Mouse (Mus musculus) embryonic facial prominence, embryonic 15.5 days (tissue): ENCODE data around the gene Snx11. TPM values are rescaled to one million over a fixed set of nuclear protein-coding genes. Genes with fewer than 3 reads are reported as not detected.
"Not testable (repeated sequence)": the region's sequence is repeated elsewhere in the genome, so short reads cannot be mapped to it uniquely, and the experiment has no call there.

Experiments used
- ATAC-seq: fragments of 200-750 bp; cut with Nextera tagmentation; 2 replicates; pipeline ENCODE4 v1.8.0; 2017; ENCODE audit warnings: low read depth, moderate TSS enrichment; ENCODE audit not compliant: insufficient number of reproducible peaks, low FRiP score, low TSS enrichment
- H3K27ac ChIP-seq: fragments of 300-500 bp; sonication (generic); replicated peaks from 2 replicates; pipeline ENCODE4 v1.5.1; 2015; ENCODE audit warnings: mild to moderate bottlenecking, inconsistent platforms
- H3K27me3 ChIP-seq: fragments of 300-500 bp; sonication (generic); 2 replicates; pipeline ENCODE4 v1.6.1; 2015; ENCODE audit warnings: inconsistent platforms
- H3K36me3 ChIP-seq: fragments of 300-500 bp; sonication (generic); 2 replicates; pipeline ENCODE4 v1.6.1; 2015; ENCODE audit warnings: mild to moderate bottlenecking, inconsistent platforms
- H3K4me1 ChIP-seq: fragments of 300-500 bp; sonication (generic); 2 replicates; pipeline ENCODE4 v1.6.1; 2015; ENCODE audit warnings: inconsistent platforms
- H3K4me2 ChIP-seq: fragments of 300-500 bp; sonication (generic); replicated peaks from 2 replicates; pipeline ENCODE4 v1.6.1; 2015; ENCODE audit warnings: mild to moderate bottlenecking, inconsistent platforms
- H3K4me3 ChIP-seq: fragments of 300-500 bp; sonication (generic); replicated peaks from 2 replicates; pipeline ENCODE4 v1.5.1; 2015; ENCODE audit warnings: mild to moderate bottlenecking, inconsistent platforms
- H3K9ac ChIP-seq: fragments of 300-500 bp; sonication (generic); 2 replicates; pipeline ENCODE4 v1.6.1; 2015; ENCODE audit warnings: inconsistent platforms
- H3K9me3 ChIP-seq: fragments of 300-500 bp; sonication (generic); replicated peaks from 2 replicates; pipeline ENCODE4 v1.6.1; 2016; ENCODE audit warnings: inconsistent platforms
- WGBS: fragments of 180-500 bp; shearing (Covaris S2); methylation state at CpG from one replicate; pipeline ENCODE4 v1.1.7; 2015; 5-methylcytosine and 5-hydroxymethylcytosine counted together
- polyA plus RNA-seq: library from polyadenylated mRNA; unstranded; fragments of >200 nt; fragmentation: Nextera tagmentation; extraction: Ambion mirVana; gene quantifications from 2 replicates; pipeline ENCODE4 v1.2.1, GENCODE M21; 2015

Snx11 gene
- polyA plus RNA-seq, 1 experiment from 2014 or later, result 23.8 TPM

DNA sequence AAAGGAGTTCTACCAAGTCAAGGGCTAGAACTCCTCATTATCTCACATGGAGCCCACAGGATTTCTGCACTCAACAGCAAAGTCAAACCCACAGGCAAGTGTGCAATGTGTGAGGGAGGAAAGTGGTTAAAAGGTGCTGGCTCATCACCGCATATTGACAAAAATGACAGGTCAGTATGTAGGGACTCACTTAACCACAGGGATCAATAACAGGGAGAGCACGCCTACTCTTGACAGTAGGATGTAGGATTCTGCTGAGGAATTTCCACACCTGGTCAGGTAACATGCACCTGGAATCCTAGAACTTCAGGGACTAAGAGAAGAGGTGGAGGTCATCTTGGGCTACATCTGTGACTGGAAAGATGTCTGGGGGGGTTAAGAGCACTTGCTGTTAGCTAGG lies 38.5 kb upstream of the Snx11 start:
- H3K4me3 ChIP-seq, result no peak overlapping the region
- H3K4me1 ChIP-seq, result no peaks in the 10 kb centered on the region
- H3K9me3 ChIP-seq, result no peaks in the 10 kb centered on the region
- H3K4me2 ChIP-seq, result no peak overlapping the region
- no peak for ATAC-seq
- 97% methylated on average over 2 of the region's 2 CpGs for WGBS
- H3K36me3 ChIP-seq, result peaks cover 78% of the 10 kb centered on the region
- no peak overlapping the region for H3K9ac ChIP-seq
- H3K27me3 ChIP-seq, result no peaks in the 10 kb centered on the region
- no peak overlapping the region for H3K27ac ChIP-seq

DNA sequence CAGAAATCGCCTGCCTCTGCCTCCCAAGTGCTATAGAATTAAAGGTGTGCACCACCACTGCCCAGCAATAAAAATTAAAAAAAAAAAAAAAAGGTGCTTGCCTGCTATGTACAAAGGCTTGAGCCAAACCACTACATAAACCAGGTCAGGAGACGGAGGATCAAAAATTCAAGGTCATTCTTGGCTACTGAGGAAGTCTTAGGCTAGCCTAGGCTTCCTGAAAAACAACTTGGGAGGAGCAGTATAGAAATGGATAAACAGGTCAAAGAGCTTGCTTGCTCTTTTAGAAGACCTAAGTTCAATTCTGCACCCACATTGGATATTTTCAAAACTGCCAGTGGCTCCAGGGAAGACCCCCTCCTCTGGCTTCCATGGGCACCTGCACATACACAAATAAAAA lies 37.1 kb upstream of the Snx11 start:
- no peak overlapping the region for H3K4me2 ChIP-seq
- no peaks in the 10 kb centered on the region for H3K4me1 ChIP-seq
- H3K9me3 ChIP-seq, result no peaks in the 10 kb centered on the region
- no peaks in the 10 kb centered on the region for H3K27me3 ChIP-seq
- H3K9ac ChIP-seq, result no peak overlapping the region
- 85% methylated on average over 2 of the region's 2 CpGs for WGBS
- no peak overlapping the region for H3K4me3 ChIP-seq
- no peak for ATAC-seq
- H3K36me3 ChIP-seq, result peaks cover 77% of the 10 kb centered on the region
- no peak overlapping the region for H3K27ac ChIP-seq

DNA sequence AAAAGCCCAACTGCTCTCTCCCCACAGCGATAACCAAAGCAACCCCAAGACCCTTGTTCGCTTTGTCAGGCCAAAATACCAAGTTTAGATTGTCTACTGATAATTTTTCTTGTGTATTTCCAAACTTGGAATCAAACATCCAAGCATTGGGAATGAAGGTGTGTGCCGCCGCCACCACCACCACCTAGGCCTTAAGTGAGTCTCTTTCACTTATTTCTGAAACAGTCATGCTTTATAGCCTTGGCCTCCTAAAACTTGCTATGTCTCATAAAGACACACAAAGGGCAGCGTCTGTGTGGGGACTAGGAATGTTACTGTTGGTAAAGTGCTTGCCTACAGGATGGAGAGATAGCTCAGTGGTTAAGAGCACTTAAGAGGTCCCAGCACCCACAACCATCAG lies 36.6 kb upstream of the Snx11 start:
- Histone ChIP-seq H3K9me3 (no peaks in the 10 kb centered on the region), H3K9ac (no peak overlapping the region), H3K27ac (no peak overlapping the region), H3K36me3 (peaks cover 77% of the 10 kb centered on the region), H3K4me2 (no peak overlapping the region), H3K4me1 (no peaks in the 10 kb centered on the region), H3K4me3 (no peak overlapping the region), H3K27me3 (no peaks in the 10 kb centered on the region)
- 93% methylated on average over 5 of the region's 5 CpGs for WGBS
- no peak for ATAC-seq

DNA sequence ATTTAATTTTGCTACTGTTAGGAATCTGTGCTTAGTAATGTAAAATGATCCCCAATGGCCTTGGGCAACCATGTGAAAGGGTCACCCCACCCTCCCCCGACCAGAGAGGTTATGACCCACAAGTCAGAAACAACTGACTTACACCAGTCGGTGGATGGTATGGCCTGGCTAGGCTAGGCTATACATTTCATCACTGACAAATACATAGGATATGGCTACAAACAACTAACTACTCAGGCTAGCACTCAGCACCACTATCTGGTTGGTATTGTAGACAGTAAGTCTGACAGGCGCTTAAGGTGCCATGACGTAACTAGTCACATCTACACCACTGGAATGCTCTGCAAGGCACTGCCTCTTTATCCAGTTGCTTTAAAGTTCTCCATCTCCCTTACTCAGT lies 36.1 kb upstream of the Snx11 start:
- Histone ChIP-seq H3K27ac (no peak overlapping the region), H3K36me3 (peaks cover 77% of the 10 kb centered on the region), H3K4me1 (no peaks in the 10 kb centered on the region), H3K9me3 (no peaks in the 10 kb centered on the region), H3K4me2 (no peak overlapping the region), H3K9ac (no peak overlapping the region), H3K4me3 (no peak overlapping the region), H3K27me3 (no peaks in the 10 kb centered on the region)
- 80% methylated on average over 4 of the region's 4 CpGs for WGBS
- no peak for ATAC-seq

DNA sequence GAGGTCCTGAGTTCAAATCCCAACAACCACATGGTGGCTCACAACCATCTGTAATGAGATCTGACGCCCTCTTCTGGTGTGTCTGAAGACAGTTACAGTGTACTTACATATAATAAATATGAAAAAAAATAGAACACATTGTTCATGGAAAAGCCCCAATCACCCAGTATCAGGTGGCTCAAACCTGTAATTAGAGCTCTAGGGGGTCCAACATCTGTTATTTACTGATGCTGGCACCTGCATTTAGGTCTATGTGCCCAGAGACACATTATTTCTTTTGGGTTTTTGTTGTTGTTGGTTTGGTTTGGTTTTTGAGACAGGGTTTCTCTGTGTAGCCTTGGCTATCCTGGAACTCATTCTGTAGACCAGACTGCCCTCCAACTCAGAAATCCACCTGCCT lies 33.8 kb upstream of the Snx11 start:
- H3K4me1 ChIP-seq, H3K9ac ChIP-seq, H3K9me3 ChIP-seq, H3K4me3 ChIP-seq, H3K27ac ChIP-seq, ATAC-seq, H3K4me2 ChIP-seq, H3K27me3 ChIP-seq: not testable (repeated sequence)
- peaks cover 66% of the 10 kb centered on the region for H3K36me3 ChIP-seq
- 86% methylated on average over 1 of the region's 1 CpGs for WGBS

DNA sequence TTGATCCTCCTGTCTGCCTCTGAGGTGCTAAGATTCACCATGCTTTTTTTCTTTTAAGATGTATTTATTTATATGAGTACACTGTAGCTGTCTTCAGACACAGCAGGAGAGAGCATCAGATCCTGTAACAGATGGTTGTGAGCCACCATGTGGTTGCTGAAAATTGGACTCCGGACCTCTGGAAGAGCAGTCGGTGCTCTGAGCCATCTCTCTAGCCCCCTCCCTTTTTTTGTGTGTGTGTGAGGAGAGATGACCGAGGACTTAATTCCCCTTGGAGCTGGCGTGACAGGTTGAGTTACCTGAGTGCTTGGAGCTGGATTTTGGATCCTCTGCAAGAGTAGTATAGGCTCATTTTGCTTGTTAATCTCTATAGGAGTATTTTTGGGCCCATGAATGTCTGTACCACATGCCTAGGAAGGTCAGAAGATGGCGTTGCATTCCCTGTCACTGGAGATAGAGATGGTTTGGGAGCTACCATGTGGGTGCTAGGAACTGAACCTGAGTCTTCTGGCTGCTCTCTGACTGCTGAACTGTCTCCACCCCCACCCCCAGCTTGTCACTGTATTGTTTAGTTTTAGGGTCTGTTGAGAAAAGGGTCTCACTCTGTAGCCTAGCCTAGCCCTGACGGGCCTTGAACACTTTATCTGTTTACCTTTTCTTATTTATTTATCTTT lies 32.3 kb upstream of the Snx11 start:
- H3K9ac ChIP-seq, result no peak overlapping the region
- H3K4me3 ChIP-seq, result no peak overlapping the region
- no peaks in the 10 kb centered on the region for H3K9me3 ChIP-seq
- H3K27me3 ChIP-seq, result no peaks in the 10 kb centered on the region
- no peak overlapping the region for H3K4me2 ChIP-seq
- no peaks in the 10 kb centered on the region for H3K4me1 ChIP-seq
- H3K36me3 ChIP-seq, result peaks cover 69% of the 10 kb centered on the region
- no peak overlapping the region for H3K27ac ChIP-seq
- 90% methylated on average over 6 of the region's 6 CpGs for WGBS
- no peak for ATAC-seq

DNA sequence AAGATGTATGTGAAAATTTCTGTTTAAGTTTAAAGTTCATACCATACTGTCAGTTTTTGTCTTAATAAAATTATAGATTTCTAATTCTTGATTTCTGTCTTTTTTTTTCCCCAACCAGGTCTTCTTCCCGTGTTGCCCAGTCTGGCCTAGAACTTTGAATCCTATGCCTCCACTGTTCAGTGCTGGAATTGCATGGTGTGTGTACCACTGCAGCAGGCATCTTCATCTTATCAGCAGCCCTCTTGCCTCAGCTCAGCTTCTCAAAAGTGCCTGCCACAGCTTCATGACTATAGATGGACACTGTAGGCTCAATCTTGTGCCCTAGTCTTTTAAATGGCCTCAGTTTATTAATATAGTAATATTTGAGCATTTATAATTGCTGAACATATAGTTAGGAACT lies 30.7 kb upstream of the Snx11 start:
- Histone ChIP-seq H3K36me3 (peaks cover 83% of the 10 kb centered on the region), H3K27ac (no peak overlapping the region), H3K4me2 (no peak overlapping the region), H3K4me3 (no peak overlapping the region), H3K27me3 (no peaks in the 10 kb centered on the region), H3K4me1 (no peaks in the 10 kb centered on the region), H3K9me3 (no peaks in the 10 kb centered on the region), H3K9ac (no peak overlapping the region)
- no peak for ATAC-seq
- WGBS, result 53% methylated on average over 1 of the region's 1 CpGs

DNA sequence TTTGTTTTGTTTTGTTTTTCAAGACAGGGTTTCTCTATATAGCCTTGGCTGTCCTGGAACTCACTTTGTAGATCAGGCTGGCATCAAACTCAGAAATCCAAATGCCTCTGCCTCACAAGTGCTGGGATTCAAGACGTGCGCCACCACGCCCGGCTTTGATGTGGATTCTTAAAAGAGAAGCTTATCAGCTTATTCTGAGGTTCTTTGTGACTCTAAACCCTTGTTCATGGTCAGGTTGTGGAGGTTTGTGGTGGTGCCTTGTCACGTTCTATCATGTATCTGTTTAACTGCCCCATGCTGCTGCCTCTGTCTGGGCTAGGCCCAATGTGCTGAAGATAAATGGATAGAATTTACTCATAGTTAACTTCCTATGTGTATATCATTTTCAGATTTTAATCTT lies 28.2 kb upstream of the Snx11 start:
- WGBS, result 83% methylated on average over 5 of the region's 5 CpGs
- Histone ChIP-seq H3K4me1 (0 out of 2 replicates have a peak, but pooled peaks cover under 1% of the 10 kb centered on the region), H3K9me3 (no peaks in the 10 kb centered on the region), H3K4me3 (no peak overlapping the region), H3K27me3 (no peaks in the 10 kb centered on the region), H3K36me3 (peaks cover 85% of the 10 kb centered on the region), H3K4me2 (no peak overlapping the region), H3K9ac (no peak overlapping the region), H3K27ac (no peak overlapping the region)
- ATAC-seq, result no peak

DNA sequence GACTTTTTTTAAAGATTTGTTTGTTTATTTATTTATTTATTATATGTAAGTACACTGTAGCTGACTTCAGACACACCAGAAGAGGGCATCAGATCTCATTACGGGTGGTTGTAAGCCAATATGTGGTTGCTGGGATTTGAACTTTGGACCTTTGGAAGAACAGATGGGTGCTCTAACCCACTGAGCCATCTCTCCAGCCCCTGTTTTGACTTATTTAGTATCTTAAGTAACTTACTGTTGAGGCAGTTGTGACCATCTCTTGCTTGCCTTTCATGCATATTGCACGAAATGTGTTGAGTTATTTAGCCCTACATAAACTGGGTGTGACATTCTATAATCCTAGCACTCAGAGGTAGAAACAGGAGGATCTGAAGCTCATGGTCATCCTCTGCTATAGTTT lies 22.2 kb upstream of the Snx11 start:
- H3K36me3 ChIP-seq, result peaks cover 62% of the 10 kb centered on the region
- no peak overlapping the region for H3K9ac ChIP-seq
- H3K4me2 ChIP-seq, result no peak overlapping the region
- no peaks in the 10 kb centered on the region for H3K27me3 ChIP-seq
- no peak overlapping the region for H3K4me3 ChIP-seq
- H3K9me3 ChIP-seq, result no peaks in the 10 kb centered on the region
- 0 out of 2 replicates have a peak, but pooled peaks cover 2% of the 10 kb centered on the region for H3K4me1 ChIP-seq
- no peak overlapping the region for H3K27ac ChIP-seq
- no peak for ATAC-seq
- WGBS, result 92% methylated on average over 2 of the region's 2 CpGs

DNA sequence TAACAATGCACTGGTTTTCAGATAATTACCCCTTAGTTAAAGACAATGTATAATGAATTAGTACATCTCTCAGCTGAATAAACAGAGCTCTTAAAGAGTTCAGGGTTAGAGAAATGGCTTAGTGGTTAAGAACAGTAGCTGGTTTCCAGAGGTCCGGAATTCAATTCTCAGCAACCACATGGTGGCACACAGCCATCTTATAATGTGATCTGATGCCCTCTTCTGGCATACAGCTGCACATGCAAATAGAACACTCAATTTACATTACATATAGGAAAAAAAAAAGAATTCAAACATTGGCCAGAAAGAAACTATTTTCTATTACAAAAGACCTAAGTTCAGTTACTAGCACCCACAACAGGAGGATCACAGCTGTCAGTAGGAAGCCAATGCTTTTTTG lies 19.2 kb upstream of the Snx11 start:
- Histone ChIP-seq H3K9me3 (no peaks in the 10 kb centered on the region), H3K4me1 (peaks cover 12% of the 10 kb centered on the region), H3K9ac (no peak overlapping the region), H3K36me3 (peaks cover 35% of the 10 kb centered on the region), H3K27me3 (no peaks in the 10 kb centered on the region), H3K4me3 (no peak overlapping the region), H3K27ac (no peak overlapping the region), H3K4me2 (no peak overlapping the region)
- WGBS, result 49% methylated on average over 1 of the region's 1 CpGs
- ATAC-seq, result no peak

DNA sequence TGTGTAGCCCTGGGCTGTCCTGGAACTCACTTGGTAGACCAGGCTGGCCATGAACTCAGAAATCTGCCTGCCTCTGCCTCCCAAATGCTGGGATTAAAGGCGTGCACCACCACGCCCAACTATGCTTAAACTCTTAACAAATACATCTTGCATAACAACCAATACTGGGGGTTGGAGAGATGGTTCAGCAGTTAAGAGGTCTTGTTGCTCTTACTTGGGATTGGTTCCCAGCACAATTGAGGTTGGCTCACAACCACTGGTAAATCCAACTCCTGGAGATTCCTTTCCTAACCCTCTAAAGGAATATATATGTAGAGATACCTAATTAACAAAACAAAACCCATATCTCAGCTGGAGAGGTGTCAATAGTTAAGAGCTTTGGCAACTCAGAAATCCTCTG lies 18.7 kb upstream of the Snx11 start:
- peaks cover 13% of the 10 kb centered on the region for H3K4me1 ChIP-seq
- H3K36me3 ChIP-seq, result peaks cover 32% of the 10 kb centered on the region
- 98% methylated on average over 2 of the region's 2 CpGs for WGBS
- no peak overlapping the region for H3K27ac ChIP-seq
- ATAC-seq, result no peak
- H3K4me3 ChIP-seq, result no peak overlapping the region
- no peaks in the 10 kb centered on the region for H3K9me3 ChIP-seq
- no peak overlapping the region for H3K9ac ChIP-seq
- H3K4me2 ChIP-seq, result no peak overlapping the region
- H3K27me3 ChIP-seq, result no peaks in the 10 kb centered on the region

DNA sequence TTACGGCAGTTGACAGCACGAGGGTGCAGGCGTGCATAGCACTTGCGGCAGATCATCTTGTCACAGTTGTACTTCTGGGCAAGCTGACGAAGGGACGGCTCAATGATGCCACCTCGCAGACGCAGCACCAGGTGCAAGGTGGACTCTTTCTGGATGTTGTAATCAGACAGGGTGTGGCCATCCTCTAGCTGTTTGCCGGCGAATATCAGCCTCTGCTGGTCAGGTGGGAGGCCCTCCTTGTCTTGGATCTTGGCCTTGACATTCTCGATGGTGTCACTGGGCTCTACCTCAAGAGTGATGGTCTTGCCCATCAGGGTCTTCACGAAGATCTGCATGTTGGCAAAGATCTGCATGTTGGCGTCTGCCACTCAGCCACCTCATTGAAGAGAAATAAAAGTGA lies 18.1 kb upstream of the Snx11 start:
- no peak overlapping the region for H3K9ac ChIP-seq
- H3K9me3 ChIP-seq, result no peaks in the 10 kb centered on the region
- H3K27ac ChIP-seq, result no peak overlapping the region
- H3K4me1 ChIP-seq, result peaks cover 17% of the 10 kb centered on the region
- WGBS, result 92% methylated on average over 13 of the region's 13 CpGs
- ATAC-seq, result no peak
- no peak overlapping the region for H3K4me2 ChIP-seq
- no peak overlapping the region for H3K4me3 ChIP-seq
- H3K36me3 ChIP-seq, result peaks cover 26% of the 10 kb centered on the region
- no peaks in the 10 kb centered on the region for H3K27me3 ChIP-seq
